Mouse (Mus musculus) CH12.LX (cell line): ENCODE measurements around the gene Anks1. TPM values are rescaled to one million over a fixed set of nuclear protein-coding genes. Genes with fewer than 3 reads are reported as not detected.

Experiments
- DNase-seq: peaks from one replicate; pipeline ENCODE4 v3.0.0-alpha.2; 2013; ENCODE audit errors: extremely low read depth
- H3K27ac ChIP-seq: 2 replicates; pipeline ENCODE4 v1.5.1; 2012; ENCODE audit warnings: low read depth, mild to moderate bottlenecking, control low read depth, moderate library complexity; ENCODE audit not compliant: insufficient read depth
- H3K27me3 ChIP-seq: replicated peaks from 2 replicates; pipeline ENCODE3; 2012; ENCODE audit warnings: inconsistent platforms
- H3K36me3 ChIP-seq, 2 experiments: replicated peaks in 1 of 2; 2 replicates each; pipeline versions ENCODE3 to v1.6.1; 2012; ENCODE audit warnings: inconsistent platforms in 1 of 2, low read length in 1 of 2, mild to moderate bottlenecking in 1 of 2, mixed read lengths in 1 of 2, moderate library complexity in 1 of 2; ENCODE audit not compliant: control insufficient read depth in 1 of 2, insufficient read depth in 1 of 2
- H3K4me1 ChIP-seq, 2 experiments: 2 replicates each; pipeline ENCODE4 v1.6.1; 2012; ENCODE audit warnings: inconsistent platforms in 1 of 2, moderate library complexity in 1 of 2; ENCODE audit not compliant: insufficient read depth in 2 of 2, control insufficient read depth in 1 of 2
- H3K4me2 ChIP-seq: 2 replicates; pipeline ENCODE4 v1.6.1; 2012; ENCODE audit warnings: low read depth, mild to moderate bottlenecking, control low read depth; ENCODE audit not compliant: poor library complexity, insufficient read depth, severe bottlenecking
- H3K4me3 ChIP-seq, 3 experiments: fragments of 150-350 bp in 1 of 3; sonication (generic) in 1 of 3; replicated peaks in 1 of 3; 2 replicates each; pipeline versions ENCODE3 to v1.5.1; 2011 to 2012; ENCODE audit warnings: low read depth in 2 of 3, low read length in 2 of 3, mild to moderate bottlenecking in 2 of 3, moderate library complexity in 2 of 3, control low read depth in 1 of 3, improper control_type of control experiment in 1 of 3, inconsistent platforms in 1 of 3, mixed read lengths in 1 of 3; ENCODE audit not compliant: poor library complexity in 1 of 3
- H3K79me2 ChIP-seq: replicated peaks from 2 replicates; pipeline ENCODE4 v1.6.1; 2012; ENCODE audit warnings: mild to moderate bottlenecking, moderate library complexity; ENCODE audit not compliant: control insufficient read depth, poor library complexity, insufficient read depth, severe bottlenecking; ENCODE audit errors: extremely low read depth
- H3K9ac ChIP-seq: 2 replicates; pipeline ENCODE4 v1.6.1; 2012; ENCODE audit warnings: low read depth, mild to moderate bottlenecking, control low read depth, moderate library complexity; ENCODE audit not compliant: insufficient read depth
- H3K9me3 ChIP-seq: replicated peaks from 2 replicates; pipeline ENCODE3; 2012; ENCODE audit warnings: low read length, inconsistent platforms, mixed read lengths
- BHLHE40 ChIP-seq: IDR thresholded peaks from 2 replicates; pipeline ENCODE4 v1.6.1; 2011; ENCODE audit warnings: mild to moderate bottlenecking, low read depth, low read length, improper control_type of control experiment
- CHD1 ChIP-seq: IDR thresholded peaks from 2 replicates; pipeline ENCODE4 v1.6.1; 2012; ENCODE audit warnings: low read depth, low read length, improper control_type of control experiment, inconsistent platforms
- CTCF ChIP-seq, 2 experiments: IDR thresholded peaks in 1 of 2; conservative IDR thresholded peaks in 1 of 2; 2 replicates each; pipeline ENCODE4 v1.5.1; 2011 to 2012; ENCODE audit warnings: low read depth in 2 of 2, low read length in 2 of 2, improper control_type of control experiment in 1 of 2, inconsistent platforms in 1 of 2, mild to moderate bottlenecking in 1 of 2, moderate library complexity in 1 of 2
- ELF1 ChIP-seq: IDR thresholded peaks from 2 replicates; pipeline ENCODE4 v1.6.1; 2014; ENCODE audit warnings: low read depth, mild to moderate bottlenecking, inconsistent platforms, low read length, improper control_type of control experiment
- GABPA ChIP-seq: IDR thresholded peaks from 2 replicates; pipeline ENCODE4 v1.6.1; 2012; ENCODE audit warnings: low read depth, low read length, improper control_type of control experiment, inconsistent platforms; ENCODE audit not compliant: insufficient replicate concordance
- JUN ChIP-seq: IDR thresholded peaks from 2 replicates; pipeline ENCODE4 v1.6.1; 2011; ENCODE audit warnings: low read depth, mild to moderate bottlenecking, low read length, improper control_type of control experiment, moderate library complexity; ENCODE audit not compliant: insufficient read depth
- KAT2A ChIP-seq: IDR thresholded peaks from 2 replicates; pipeline ENCODE4 v1.6.1; 2012; ENCODE audit warnings: low read length, improper control_type of control experiment, inconsistent platforms; ENCODE audit not compliant: insufficient replicate concordance
- MAFK ChIP-seq: IDR thresholded peaks from 2 replicates; pipeline ENCODE4 v1.6.1; 2011; ENCODE audit warnings: low read length, improper control_type of control experiment; ENCODE audit not compliant: insufficient replicate concordance
- MYC ChIP-seq: IDR thresholded peaks from 2 replicates; pipeline ENCODE4 v1.6.1; 2011; ENCODE audit warnings: low read depth, mild to moderate bottlenecking, improper control_type of control experiment, low read length
- NELFE ChIP-seq: IDR thresholded peaks from 2 replicates; pipeline ENCODE4 v1.6.1; 2011; ENCODE audit warnings: low read depth, low read length, improper control_type of control experiment
- NRF1 ChIP-seq: IDR thresholded peaks from 2 replicates; pipeline ENCODE4 v1.6.1; 2014; ENCODE audit warnings: low read depth, mild to moderate bottlenecking, inconsistent platforms, low read length, improper control_type of control experiment, moderate library complexity
- POLR2A ChIP-seq: IDR thresholded peaks from 2 replicates; pipeline ENCODE4 v1.6.1; 2011; ENCODE audit warnings: low read depth, mild to moderate bottlenecking, improper control_type of control experiment, low read length
- POLR2AphosphoS2 ChIP-seq: IDR thresholded peaks from 2 replicates; pipeline ENCODE4 v1.6.1; 2011; ENCODE audit warnings: low read depth, low read length, improper control_type of control experiment
- SIN3A ChIP-seq: IDR thresholded peaks from 2 replicates; pipeline ENCODE4 v1.6.1; 2012; ENCODE audit warnings: low read length, improper control_type of control experiment, inconsistent platforms
- SMC3 ChIP-seq: IDR thresholded peaks from 2 replicates; pipeline ENCODE4 v1.6.1; 2011; ENCODE audit warnings: low read depth, low read length, improper control_type of control experiment
- TCF12 ChIP-seq: IDR thresholded peaks from 2 replicates; pipeline ENCODE4 v1.6.1; 2014; ENCODE audit warnings: low read depth, mild to moderate bottlenecking, inconsistent platforms, low read length, improper control_type of control experiment
- UBTF ChIP-seq: IDR thresholded peaks from 2 replicates; pipeline ENCODE4 v1.6.1; 2012; ENCODE audit warnings: low read depth, mild to moderate bottlenecking, inconsistent platforms, low read length, improper control_type of control experiment, moderate library complexity
- USF2 ChIP-seq: conservative IDR thresholded peaks from 2 replicates; pipeline ENCODE4 v1.6.1; 2011; ENCODE audit warnings: low read depth, low read length, improper control_type of control experiment
- ZC3H11A ChIP-seq: IDR thresholded peaks from 2 replicates; pipeline ENCODE4 v1.6.1; 2012; ENCODE audit warnings: low read depth, mild to moderate bottlenecking, inconsistent platforms, low read length, improper control_type of control experiment
- ZMIZ1 ChIP-seq: IDR thresholded peaks from 2 replicates; pipeline ENCODE4 v1.6.1; 2012; ENCODE audit warnings: low read depth, mild to moderate bottlenecking, inconsistent platforms, low read length, improper control_type of control experiment
- dilution Hi-C: fragments of 300-500 bp; cut with MboI; formaldehyde crosslinking; loops from 2 replicates; pipeline ENCODE4 v1.14.3; 2020; ENCODE audit warnings: low sequenced_read_pairs; ENCODE audit not compliant: extremely low pct_unique_long_range_greater_than_20kb, extremely low pct_ligation_motif_present
- in situ Hi-C: fragments of 300-500 bp; cut with MboI; formaldehyde crosslinking; loops from 3 replicates; pipeline ENCODE4 v1.14.3; 2019; ENCODE audit warnings: low sequenced_read_pairs, low pct_ligation_motif_present, low pct_unique_long_range_greater_than_20kb, mixed read lengths
- polyA plus RNA-seq: library from polyadenylated mRNA; unstranded; fragments of >175 nt; gene quantifications from 2 replicates; pipeline ENCODE4 v1.2.1, GENCODE M21; 2012; ENCODE audit warnings: low read depth; ENCODE audit not compliant: insufficient read length
- total RNA-seq, 2 experiments: library from RNA; depleted of rRNA; stranded (reverse); fragments of 300-350 nt in 1 of 2; fragments of >200 nt in 1 of 2; gene quantifications; 2 replicates each; pipeline ENCODE4 v1.2.3; 2012 to 2014

The Anks1 gene
- total and polyA plus RNA-seq, 3 experiments: 5.8 to 9.3 (median 9.0) TPM

- H3K79me2 ChIP-seq: no peaks in the 10 kb centered on the region
- H3K9ac ChIP-seq: no peak overlapping the region
- H3K4me1 ChIP-seq: no peaks in the 10 kb centered on the region; a peak in 1 of 4 replicates
- H3K9me3 ChIP-seq: no peaks in the 10 kb centered on the region
- dilution Hi-C loops: no loop called here
- in situ Hi-C loops: no loop called here
- H3K36me3 ChIP-seq: peaks cover 0 to 7% of the 10 kb centered on the region in 2 experiments
- no peak for DNase-seq
- H3K4me3 ChIP-seq: no peak overlapping the region
- TF ChIP-seq CTCF (conservative IDR thresholded peaks at IDR 0.05 in 1 of 2, IDR thresholded peaks at IDR 0.05 in 1 of 2; ENCODE audit: low read depth in 2 of 2, low read length in 2 of 2) (no peak), ZMIZ1 (no peak), ZC3H11A (no peak), CHD1 (no peak), JUN (no peak), POLR2A (no peak), TCF12 (no peak), SMC3 (no peak), ELF1 (no peak), UBTF (no peak), BHLHE40 (no peak), MAFK (no peak), GABPA (no peak), NRF1 (no peak), POLR2AphosphoS2 (no peak), MYC (no peak), KAT2A (no peak), SIN3A (no peak)
- no peak overlapping the region for H3K27ac ChIP-seq
- H3K4me2 ChIP-seq: no peak overlapping the region
- no peaks in the 10 kb centered on the region for H3K27me3 ChIP-seq
These were observed 25.2 kb downstream of the Anks1 start for GRCm38 (mm10) chr17:27934136-27934910.

- Histone ChIP-seq H3K9me3 (no peaks in the 10 kb centered on the region), H3K4me2 (no peak overlapping the region), H3K27ac (no peak overlapping the region), H3K27me3 (no peaks in the 10 kb centered on the region), H3K36me3 (peaks cover 0 to 7% of the 10 kb centered on the region in 2 experiments), H3K4me1 (no peaks in the 10 kb centered on the region; a peak in 1 of 4 replicates), H3K79me2 (no peaks in the 10 kb centered on the region), H3K9ac (no peak overlapping the region), H3K4me3 (no peak overlapping the region)
- in situ Hi-C loops: no loop called here
- TF ChIP-seq JUN: no peak
- TF ChIP-seq MYC: no peak
- no peak for TF ChIP-seq NELFE
- no peak for TF ChIP-seq NRF1
- TF ChIP-seq MAFK: no peak
- no peak for TF ChIP-seq USF2
- dilution Hi-C loops: no loop called here
- no peak for DNase-seq
These were observed 26.0 kb downstream of the Anks1 start for GRCm38 (mm10) chr17:27935091-27935490.
